Mouse (Mus musculus) cerebellum, adult 2 months (tissue): Measurements from ENCODE around the gene Dusp22.

ENCODE experiments used
- CTCF ChIP-seq: fragments of 200-500 bp; IDR thresholded peaks from 2 replicates; pipeline ENCODE4 v1.5.1; 2011; ENCODE audit warnings: low read depth, mild to moderate bottlenecking, control low read depth, low read length, moderate library complexity, borderline replicate concordance; ENCODE audit not compliant: insufficient read depth
- POLR2A ChIP-seq: fragments of 200-500 bp; IDR thresholded peaks from 2 replicates; pipeline ENCODE4 v1.6.1; 2011; ENCODE audit warnings: low read length, control low read depth, borderline replicate concordance; ENCODE audit not compliant: insufficient read depth

DNA sequence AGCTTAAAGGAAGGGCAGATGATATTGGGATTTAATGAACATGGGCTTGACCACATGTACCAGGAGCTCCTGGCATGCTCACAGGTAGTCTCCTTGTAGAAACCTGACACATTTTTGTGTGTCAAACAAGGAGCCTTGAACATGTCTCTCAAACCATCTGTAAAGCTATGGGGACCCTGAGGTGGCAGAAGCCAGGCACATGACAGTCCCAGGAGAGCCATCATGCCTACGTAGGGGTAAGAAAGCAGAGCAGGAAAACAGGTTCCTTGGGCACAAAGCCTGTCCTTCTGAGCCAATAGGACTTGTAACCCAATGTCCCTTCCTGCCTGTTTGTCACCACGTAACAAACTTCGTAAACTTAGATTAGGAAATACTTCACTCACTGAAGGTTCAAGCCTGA lies 51.9 kb downstream of the Dusp22 start:
- no peak for TF ChIP-seq POLR2A
- no peak for TF ChIP-seq CTCF
